Mouse (Mus musculus): ENCODE data around the gene Olfr129.

The Olfr129 gene

GRCm38 (mm10) chr17:38059979-38060378 lies at the start of gene Olfr129:
Gene Olfr129 (minus strand): TSS chr17:38060079.
- no peak for DNase-seq (ENCODE audit: low spot score in 2 of 2)

GRCm38 (mm10) chr17:38088593-38088992 lies 28.7 kb upstream of the Olfr129 start, which contains the start of gene Olfr131:
Gene Olfr131 (minus strand): TSS chr17:38088693.
- no peak for DNase-seq (ENCODE audit: low spot score in 2 of 2)

GRCm38 (mm10) chr17:38082364-38082763 lies 22.5 kb upstream of the Olfr129 start:
- DNase-seq (ENCODE audit: low spot score in 2 of 2): no peak

- no peak for DNase-seq (ENCODE audit: low spot score in 2 of 2)
These were observed 3.7 kb upstream of the Olfr129 start, which contains the start of gene Olfr130 for GRCm38 (mm10) chr17:38063621-38064020. Gene Olfr130 (plus strand): TSS chr17:38063921.

GRCm38 (mm10) chr17:38026297-38026696 lies 33.6 kb downstream of the Olfr129 start:
- DNase-seq (ENCODE audit: low spot score in 2 of 2): no peak

- no peak for DNase-seq (ENCODE audit: low spot score in 2 of 2)
These were observed 43.5 kb downstream of the Olfr129 start for GRCm38 (mm10) chr17:38016341-38016740.

- DNase-seq (ENCODE audit: low spot score in 2 of 2): no peak
These were observed 54.9 kb downstream of the Olfr129 start for GRCm38 (mm10) chr17:38004996-38005395.

All from frontal cortex, postnatal 25 days (tissue).